Mouse (Mus musculus) stomach, postnatal 0 days (tissue): ENCODE measurements around the gene Fbxl17.

Source experiments
- CTCF ChIP-seq: IDR thresholded peaks from 2 replicates; pipeline ENCODE4 v1.5.1; 2016; ENCODE audit warnings: antibody characterized with exemption, low read depth, mild to moderate bottlenecking, moderate library complexity
- EP300 ChIP-seq: optimal IDR thresholded peaks from 2 replicates; pipeline ENCODE3; 2016; ENCODE audit warnings: antibody characterized with exemption

DNA sequence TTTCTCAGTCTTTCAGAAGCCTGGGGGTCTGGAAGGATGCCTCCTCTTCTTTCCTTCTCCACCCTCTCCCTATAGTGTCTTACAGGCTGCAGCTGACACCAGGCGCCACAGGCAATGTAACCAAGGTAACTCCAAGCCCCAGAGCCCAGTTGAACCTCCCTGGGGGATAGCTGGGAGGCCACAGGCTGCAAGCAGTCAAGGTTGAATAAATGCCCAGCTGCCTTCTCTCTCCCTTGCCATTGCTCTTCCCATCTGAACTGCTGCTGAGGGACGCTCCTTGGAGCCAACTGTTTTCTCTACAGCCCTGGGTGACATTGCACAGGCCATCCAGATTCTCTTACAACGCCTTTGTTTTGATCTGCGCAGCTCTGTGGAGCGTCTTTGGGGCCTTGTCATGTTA is 491.5 kb downstream of the Fbxl17 start:
- TF ChIP-seq EP300 (no peak), CTCF (no peak)
